ENCODE assay signal across 27 mouse cellular contexts in the genomic region with DNA sequence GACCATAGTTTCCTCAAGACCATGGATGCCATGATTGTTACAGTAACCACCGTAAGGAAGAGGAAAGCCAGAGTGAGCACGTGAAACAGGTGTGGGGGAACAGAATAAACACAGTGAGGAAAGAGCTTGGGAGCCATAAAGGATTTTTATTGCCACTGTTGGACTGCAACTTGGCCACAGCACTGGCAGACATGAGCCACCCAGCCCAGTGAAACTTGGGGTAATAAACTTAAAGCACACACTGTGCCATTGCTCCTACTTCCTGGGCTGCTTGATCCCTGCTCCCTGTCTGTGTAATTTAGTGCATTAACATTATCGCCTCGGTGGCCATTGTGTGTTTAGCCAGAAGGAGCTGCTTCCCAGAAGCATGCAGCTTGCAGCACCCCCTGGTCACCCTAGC.
A peak's percentile ranks its signal among the peaks of the same experiment; 100 is the strongest.
DNase-seq lines count a peak whose midpoint lies in the region; ATAC-seq and TF ChIP-seq lines count a peak whose summit lies in the region.
"Had no signal": no experiment of that assay in that cellular context is flagged by ENCODE, and none has a peak within 500 bp of the region (broad histone marks: within the 10 kb centered on the region; RNA-seq: fewer than 3 reads in every experiment).

No protein-coding gene starts in this region.

- peaks cover 42% of the 10 kb centered on the region for H3K4me1 ChIP-seq in midbrain, embryonic 10.5 days
- peaks cover 9% of the 10 kb centered on the region for H3K4me1 ChIP-seq in midbrain, embryonic 16.5 days (ENCODE audit: control insufficient read depth, insufficient read depth, low read length)
- H3K4me1 ChIP-seq in intestine, embryonic 15.5 days (replicated peaks): no peaks in the 10 kb centered on the region
- no peaks in the 10 kb centered on the region for H3K4me1 ChIP-seq in intestine, postnatal 0 days (replicated peaks; ENCODE audit: control insufficient read depth, insufficient read depth, low read length)
- H3K4me1 ChIP-seq: heart, embryonic 12.5 days; heart, embryonic 15.5 days had no signal

- no peak overlapping the region for H3K4me2 ChIP-seq in midbrain, embryonic 16.5 days (ENCODE audit: low read length)
- no peak overlapping the region for H3K4me2 ChIP-seq in intestine, embryonic 15.5 days (replicated peaks)
- no peak overlapping the region for H3K4me2 ChIP-seq in intestine, postnatal 0 days (replicated peaks; ENCODE audit: low read depth)
- H3K4me2 ChIP-seq: embryonic facial prominence, embryonic 13.5 days; forebrain, embryonic 13.5 days; heart, embryonic 12.5 days; heart, embryonic 15.5 days; hindbrain, embryonic 15.5 days had no signal

- peak overlapping the region; percentile 49; the same call in 1 of the 2 replicates for H3K27ac ChIP-seq in midbrain, embryonic 10.5 days (replicated peaks)
- H3K27ac ChIP-seq in midbrain, embryonic 16.5 days (ENCODE audit: low read length): no peak overlapping the region
- no peak overlapping the region for H3K27ac ChIP-seq in intestine, embryonic 15.5 days
- peak overlapping the region; percentile 57 for H3K27ac ChIP-seq in intestine, postnatal 0 days (ENCODE audit: low read depth, low read length)
- H3K27ac ChIP-seq: embryonic facial prominence, embryonic 10.5 days; embryonic facial prominence, embryonic 13.5 days; forebrain, embryonic 13.5 days; gastrocnemius, adult 2 months; heart, embryonic 15.5 days; hindbrain, embryonic 15.5 days had no signal

- H3K9ac ChIP-seq in midbrain, embryonic 16.5 days (ENCODE audit: low read depth, low read length): no peak overlapping the region
- no peak overlapping the region for H3K9ac ChIP-seq in intestine, embryonic 15.5 days
- no peak overlapping the region for H3K9ac ChIP-seq in intestine, postnatal 0 days (ENCODE audit: low read depth, low read length)
- H3K9ac ChIP-seq: embryonic facial prominence, embryonic 13.5 days; forebrain, embryonic 13.5 days; forebrain, postnatal 0 days; heart, embryonic 12.5 days; heart, embryonic 15.5 days; hindbrain, embryonic 15.5 days had no signal

- no peaks in the 10 kb centered on the region for H3K9me3 ChIP-seq in midbrain, embryonic 10.5 days (replicated peaks)
- no peaks in the 10 kb centered on the region for H3K9me3 ChIP-seq in midbrain, embryonic 16.5 days (replicated peaks; ENCODE audit: control insufficient read depth, low read length, poor library complexity, severe bottlenecking)
- H3K9me3 ChIP-seq in intestine, embryonic 15.5 days: no peaks in the 10 kb centered on the region
- H3K9me3 ChIP-seq in intestine, postnatal 0 days (ENCODE audit: control insufficient read depth): no peaks in the 10 kb centered on the region
- H3K9me3 ChIP-seq: embryonic facial prominence, embryonic 10.5 days; embryonic facial prominence, embryonic 13.5 days; forebrain, embryonic 13.5 days; heart, embryonic 12.5 days; heart, embryonic 15.5 days; hindbrain, embryonic 15.5 days had no signal

- no peaks in the 10 kb centered on the region for H3K27me3 ChIP-seq in midbrain, embryonic 10.5 days (ENCODE audit: low read depth, poor library complexity, severe bottlenecking)
- no peaks in the 10 kb centered on the region for H3K27me3 ChIP-seq in midbrain, embryonic 16.5 days (ENCODE audit: control insufficient read depth, insufficient read depth, low read depth, low read length)
- no peaks in the 10 kb centered on the region for H3K27me3 ChIP-seq in intestine, embryonic 15.5 days (replicated peaks)
- H3K27me3 ChIP-seq in intestine, postnatal 0 days (replicated peaks; ENCODE audit: control insufficient read depth, insufficient read depth, low read length): no peaks in the 10 kb centered on the region
- H3K27me3 ChIP-seq: heart, embryonic 12.5 days; heart, embryonic 15.5 days; hindbrain, embryonic 15.5 days had no signal

- no peaks in the 10 kb centered on the region for H3K36me3 ChIP-seq in midbrain, embryonic 10.5 days
- H3K36me3 ChIP-seq in midbrain, embryonic 16.5 days (ENCODE audit: control insufficient read depth, insufficient read depth, low read length): no peaks in the 10 kb centered on the region
- H3K36me3 ChIP-seq in intestine, embryonic 15.5 days: no peaks in the 10 kb centered on the region
- H3K36me3 ChIP-seq in intestine, postnatal 0 days (ENCODE audit: control insufficient read depth, insufficient read depth): no peaks in the 10 kb centered on the region
- H3K36me3 ChIP-seq: embryonic facial prominence, embryonic 10.5 days; embryonic facial prominence, embryonic 13.5 days; heart, embryonic 12.5 days; heart, embryonic 15.5 days; hindbrain, embryonic 15.5 days had no signal

- ATAC-seq in midbrain, embryonic 16.5 days: no peak
- peak; percentile 91 for ATAC-seq in intestine, embryonic 15.5 days
- peak; percentile 94 for ATAC-seq in intestine, postnatal 0 days
- ATAC-seq: activated CD4-positive, CD25-positive, alpha-beta regulatory T cell, adult 4 months; forebrain, embryonic 13.5 days; forebrain, postnatal 0 days had no signal

- TF ChIP-seq CTCF in intestine, postnatal 0 days (IDR thresholded peaks at IDR 0.05; ENCODE audit: low read depth): no peak

- DNase-seq in midbrain, embryonic 10.5 days (ENCODE audit: low spot score): no peak
- no peak for DNase-seq in ovary, postnatal 14 days (ENCODE audit: low spot score)
- no peak for DNase-seq in cerebellum, adult 9-11 months
- DNase-seq: adrenal gland, postnatal 10 days; adrenal gland, postnatal 36 days; cerebellum, adult 18-20 months; cerebellum, adult 9-10 months; cerebellum, postnatal 36 days; embryo, embryonic 11 days; forebrain, postnatal 0 days; gastrocnemius, adult 2 months; gastrocnemius, postnatal 14 days; heart, adult 18-20 months; heart, postnatal 10 days; heart, postnatal 36 days; kidney, adult 11 months had no signal

- H3K4me3 ChIP-seq in midbrain, embryonic 10.5 days: no peak overlapping the region
- no peak overlapping the region for H3K4me3 ChIP-seq in midbrain, embryonic 16.5 days (ENCODE audit: low read depth, low read length)
- no peak overlapping the region for H3K4me3 ChIP-seq in intestine, embryonic 15.5 days (replicated peaks)
- H3K4me3 ChIP-seq in intestine, postnatal 0 days (ENCODE audit: low read depth, low read length): no peak overlapping the region
- H3K4me3 ChIP-seq: embryonic facial prominence, embryonic 10.5 days; embryonic facial prominence, embryonic 13.5 days; erythroblast, embryonic 14.5 days; forebrain, embryonic 13.5 days; gastrocnemius, adult 2 months; heart, embryonic 12.5 days; heart, embryonic 15.5 days; hindbrain, embryonic 15.5 days had no signal

- 85% methylated on average over 4 of the region's 4 CpGs for WGBS in midbrain, embryonic 10.5 days
- 79% methylated on average over 4 of the region's 4 CpGs for WGBS in midbrain, embryonic 16.5 days
- 44% methylated on average over 4 of the region's 4 CpGs for WGBS in intestine, embryonic 15.5 days
- 22% methylated on average over 4 of the region's 4 CpGs for WGBS in intestine, postnatal 0 days

Comparison
In these comparisons a context has a peak if more than half of its experiments do, and no peak if none do; other contexts are left out.
1. H3K27ac ChIP-seq: peak in midbrain, embryonic 10.5 days (single experiment) and intestine, postnatal 0 days (single experiment); none in midbrain, embryonic 16.5 days (single experiment) and intestine, embryonic 15.5 days (single experiment).